Mouse (Mus musculus) bone marrow macrophage, adult 2 months (primary cell): ENCODE data around the gene Arhgef19. TPM values are rescaled to one million over a fixed set of nuclear protein-coding genes. Genes with fewer than 3 reads are reported as not detected.

ENCODE experiments used
- H3K27ac ChIP-seq: 2 replicates; pipeline ENCODE4 v1.5.1; 2012; ENCODE audit warnings: low read depth, low read length; ENCODE audit not compliant: insufficient read depth
- H3K4me1 ChIP-seq: 2 replicates; pipeline ENCODE4 v1.6.1; 2012; ENCODE audit warnings: low read length; ENCODE audit not compliant: control insufficient read depth, insufficient read depth
- H3K4me3 ChIP-seq: 2 replicates; pipeline ENCODE4 v1.5.1; 2012; ENCODE audit warnings: mild to moderate bottlenecking, low read length, moderate library complexity; ENCODE audit not compliant: insufficient read depth
- CTCF ChIP-seq: IDR thresholded peaks from 2 replicates; pipeline ENCODE4 v1.5.1; 2012; ENCODE audit warnings: low read depth, mild to moderate bottlenecking, low read length, moderate library complexity
- POLR2A ChIP-seq: IDR thresholded peaks from 2 replicates; pipeline ENCODE4 v1.6.1; 2012; ENCODE audit warnings: mild to moderate bottlenecking, low read depth, low read length, borderline replicate concordance
- polyA plus RNA-seq: library from polyadenylated mRNA; stranded (reverse); fragments of >200 nt; gene quantifications from 2 replicates; pipeline ENCODE4 v1.2.4, GENCODE M21; 2012; ENCODE audit not compliant: missing spikeins, insufficient read depth, insufficient read length

Arhgef19 gene
- polyA plus RNA-seq, result not detected in 2 replicates

GRCm38 (mm10) chr4:141239388-141240125 is at the start of gene Arhgef19:
Gene Arhgef19, plus strand, starts transcription at chr4:141239499.
- H3K27ac ChIP-seq, result no peak within 1 kb of the TSS
- peak within 1 kb of the TSS; percentile 51 for H3K4me3 ChIP-seq
- H3K4me1 ChIP-seq, result peaks cover 8% of the 10 kb centered on the region
- TF ChIP-seq POLR2A (no peak), CTCF (no peak)

- peaks cover 16% of the 10 kb centered on the region for H3K4me1 ChIP-seq
- TF ChIP-seq CTCF, result no peak
- no peak for TF ChIP-seq POLR2A
- H3K4me3 ChIP-seq, result no peak overlapping the region
- no peak overlapping the region for H3K27ac ChIP-seq
Observed at GRCm38 (mm10) chr4:141191294-141191693, 48.0 kb upstream of the Arhgef19 start.

- TF ChIP-seq POLR2A (no peak), CTCF (no peak)
- Histone ChIP-seq H3K4me1 (peaks cover 1% of the 10 kb centered on the region; the same call in 1 of the 2 replicates), H3K4me3 (no peak overlapping the region), H3K27ac (no peak overlapping the region)
Observed at GRCm38 (mm10) chr4:141194553-141194952, 44.7 kb upstream of the Arhgef19 start.

- Histone ChIP-seq H3K4me1 (no peaks in the 10 kb centered on the region), H3K4me3 (no peak overlapping the region), H3K27ac (no peak overlapping the region)
- TF ChIP-seq CTCF (no peak), POLR2A (no peak)
Observed at GRCm38 (mm10) chr4:141196981-141197685, 42.2 kb upstream of the Arhgef19 start.

GRCm38 (mm10) chr4:141197686-141198035 is 41.6 kb upstream of the Arhgef19 start:
- no peaks in the 10 kb centered on the region for H3K4me1 ChIP-seq
- H3K27ac ChIP-seq, result no peak overlapping the region
- no peak for TF ChIP-seq POLR2A
- TF ChIP-seq CTCF, result no peak
- no peak overlapping the region for H3K4me3 ChIP-seq

GRCm38 (mm10) chr4:141200906-141201305 is 38.4 kb upstream of the Arhgef19 start:
- H3K27ac ChIP-seq, result no peak overlapping the region
- no peak for TF ChIP-seq POLR2A
- TF ChIP-seq CTCF, result no peak
- H3K4me1 ChIP-seq, result no peaks in the 10 kb centered on the region
- H3K4me3 ChIP-seq, result no peak overlapping the region

GRCm38 (mm10) chr4:141202192-141202591 is 37.1 kb upstream of the Arhgef19 start:
- no peaks in the 10 kb centered on the region for H3K4me1 ChIP-seq
- H3K4me3 ChIP-seq, result no peak overlapping the region
- TF ChIP-seq POLR2A (no peak), CTCF (no peak)
- H3K27ac ChIP-seq, result no peak overlapping the region

GRCm38 (mm10) chr4:141204580-141205061 is 34.7 kb upstream of the Arhgef19 start:
- no peak for TF ChIP-seq POLR2A
- TF ChIP-seq CTCF, result no peak
- no peak overlapping the region for H3K4me3 ChIP-seq
- no peaks in the 10 kb centered on the region for H3K4me1 ChIP-seq
- no peak overlapping the region for H3K27ac ChIP-seq

GRCm38 (mm10) chr4:141207081-141207480 is 32.2 kb upstream of the Arhgef19 start:
- no peak for TF ChIP-seq POLR2A
- no peak for TF ChIP-seq CTCF
- Histone ChIP-seq H3K27ac (no peak overlapping the region), H3K4me1 (no peaks in the 10 kb centered on the region), H3K4me3 (no peak overlapping the region)

GRCm38 (mm10) chr4:141210524-141211219 is 28.6 kb upstream of the Arhgef19 start:
- no peak for TF ChIP-seq POLR2A
- no peak for TF ChIP-seq CTCF
- peaks cover 4% of the 10 kb centered on the region; the same call in 1 of the 2 replicates for H3K4me1 ChIP-seq
- H3K4me3 ChIP-seq, result no peak overlapping the region
- no peak overlapping the region for H3K27ac ChIP-seq
